Mouse (Mus musculus) macrophage (primary cell): ENCODE data around the gene Cers6. TPM values are rescaled to one million over a fixed set of nuclear protein-coding genes. Genes with fewer than 3 reads are reported as not detected.
A peak's percentile ranks its signal among the peaks of the same experiment; 100 is the strongest.

Experiments
- H3K27ac ChIP-seq: fragments of 350-480 bp; formaldehyde crosslinking; 2 replicates; pipeline ENCODE4 v1.9.0; 2021
- H3K36me3 ChIP-seq: fragments of 350-480 bp; formaldehyde crosslinking; 2 replicates; pipeline ENCODE4 v1.9.0; 2021; ENCODE audit errors: inconsistent target
- H3K4me3 ChIP-seq: fragments of 350-480 bp; formaldehyde crosslinking; 2 replicates; pipeline ENCODE4 v1.9.0; 2021; ENCODE audit errors: inconsistent target
- H3K79me2 ChIP-seq: fragments of 350-480 bp; formaldehyde crosslinking; 2 replicates; pipeline ENCODE4 v1.9.0; 2021; ENCODE audit errors: inconsistent target
- WGBS: methylation state at CpG from one replicate; pipeline ENCODE4 v1.1.7; 2026; ENCODE audit warnings: inconsistent platforms; ENCODE audit not compliant: missing documents; 5-methylcytosine and 5-hydroxymethylcytosine counted together
- polyA plus RNA-seq: library from polyadenylated mRNA; stranded (reverse); fragments of 250-400 nt; gene quantifications from 3 replicates; pipeline ENCODE4 v1.2.4, GENCODE M21; 2018; ENCODE audit warnings: inconsistent platforms

Cers6 gene
- polyA plus RNA-seq, 1 experiment from 2014 or later = 26.4 TPM

- no peak overlapping the region for H3K27ac ChIP-seq
- WGBS = 95% methylated on average over 10 of the region's 10 CpGs
- H3K79me2 ChIP-seq = peaks cover 97% of the 10 kb centered on the region
- no peaks in the 10 kb centered on the region; the same call in 1 of the 2 replicates for H3K36me3 ChIP-seq
- no peak overlapping the region for H3K4me3 ChIP-seq
Observed at GRCm38 (mm10) chr2:68895044-68895764, 34.0 kb downstream of the Cers6 start.

DNA sequence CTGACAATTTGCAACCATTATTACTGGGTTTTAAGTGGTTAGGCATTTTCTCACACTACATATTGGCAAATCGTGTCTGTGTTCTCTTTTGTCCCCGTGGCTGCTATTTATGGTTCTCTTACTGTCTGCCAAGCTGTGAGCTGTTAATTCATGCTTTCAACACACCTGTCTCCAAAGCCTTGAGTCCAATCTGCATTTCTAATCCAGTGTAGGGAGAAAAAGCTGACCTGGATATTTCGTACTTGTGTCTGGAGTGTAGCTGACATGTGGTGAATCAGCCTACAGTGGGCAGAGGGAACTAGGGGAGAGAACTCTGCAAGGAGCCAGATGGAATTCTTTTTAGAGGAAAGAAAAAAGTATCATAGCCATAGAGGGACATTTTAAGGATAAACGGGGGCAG is 35.0 kb downstream of the Cers6 start:
- WGBS = 77% methylated on average over 4 of the region's 4 CpGs
- no peaks in the 10 kb centered on the region; the same call in 1 of the 2 replicates for H3K36me3 ChIP-seq
- no peak overlapping the region for H3K27ac ChIP-seq
- H3K4me3 ChIP-seq = no peak overlapping the region
- H3K79me2 ChIP-seq = peaks cover 97% of the 10 kb centered on the region

DNA sequence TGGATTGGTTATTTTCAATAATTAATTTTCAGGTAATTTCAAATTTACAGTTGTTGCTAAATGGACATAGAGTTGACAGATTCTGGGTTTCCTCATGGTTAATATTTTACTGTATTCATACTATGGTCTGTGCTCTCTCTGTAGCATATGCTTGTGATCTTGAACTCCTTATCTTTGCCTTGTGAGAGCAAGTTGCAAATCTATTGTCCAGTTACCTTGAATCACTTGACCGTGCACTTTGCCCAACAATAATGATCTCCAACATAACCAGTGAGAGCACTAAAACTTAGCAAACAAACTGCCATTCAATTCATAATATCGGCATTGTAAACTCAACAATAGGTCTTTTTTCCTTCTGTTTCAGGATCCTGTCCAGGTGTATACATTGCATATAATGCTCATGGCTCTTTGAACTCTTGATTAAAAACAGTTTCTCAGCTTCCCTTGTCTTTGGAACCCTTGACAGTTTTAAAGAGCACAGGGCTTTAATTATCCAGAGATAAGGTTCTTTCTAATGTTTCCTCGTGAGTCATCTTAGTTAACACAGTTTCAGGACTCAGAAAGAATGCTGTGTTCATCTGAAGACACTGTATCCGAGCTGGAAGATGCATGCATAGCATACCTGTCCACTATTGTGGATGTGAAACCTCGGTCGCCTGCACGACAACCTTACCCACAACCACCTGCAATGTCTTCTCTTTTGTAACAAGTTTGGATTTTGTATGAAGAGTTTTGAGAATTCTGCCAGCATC is 38.7 kb downstream of the Cers6 start:
- peaks cover 97% of the 10 kb centered on the region for H3K79me2 ChIP-seq
- no peak overlapping the region for H3K27ac ChIP-seq
- 95% methylated on average over 6 of the region's 7 CpGs for WGBS
- H3K36me3 ChIP-seq = no peaks in the 10 kb centered on the region; the same call in 1 of the 2 replicates
- no peak overlapping the region for H3K4me3 ChIP-seq

DNA sequence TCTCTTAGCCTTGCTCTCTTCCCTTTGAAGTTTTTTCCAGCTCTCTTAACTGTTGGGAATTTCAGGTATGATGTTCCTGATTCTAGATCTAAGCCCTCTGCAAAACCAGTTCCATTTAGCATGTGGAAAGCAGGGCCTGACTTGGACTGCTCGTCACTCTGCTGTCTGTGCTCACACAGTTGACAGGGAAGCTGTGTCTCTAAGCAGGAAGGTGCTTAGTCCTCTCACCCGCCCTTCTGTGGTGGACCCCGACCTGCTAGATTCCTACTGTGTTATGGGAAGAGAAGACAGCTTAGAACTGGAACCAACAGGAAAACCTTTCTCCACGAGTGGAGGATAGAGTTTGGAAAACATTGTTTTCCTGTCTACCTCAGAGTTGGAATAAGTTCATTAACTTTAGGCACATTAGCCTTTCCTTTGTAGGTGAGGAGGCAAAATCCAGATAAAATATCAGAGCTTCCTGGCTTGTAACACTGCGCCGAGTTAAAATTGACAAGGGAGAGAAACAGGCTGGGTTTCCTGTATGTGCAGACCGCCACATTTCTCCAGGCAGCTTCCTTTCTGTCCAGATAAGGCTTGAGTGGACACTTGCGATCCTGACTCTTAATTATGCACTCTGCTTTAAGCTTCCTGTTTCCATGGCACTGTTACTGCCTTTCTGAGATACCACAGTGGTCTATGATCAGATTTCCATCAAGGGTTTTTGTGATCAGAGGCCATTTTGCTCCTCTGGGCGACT is 39.6 kb downstream of the Cers6 start:
- H3K79me2 ChIP-seq = peaks cover 97% of the 10 kb centered on the region
- no peak overlapping the region for H3K27ac ChIP-seq
- WGBS = 30% methylated on average over 9 of the region's 9 CpGs
- H3K4me3 ChIP-seq = no peak overlapping the region
- H3K36me3 ChIP-seq = no peaks in the 10 kb centered on the region

DNA sequence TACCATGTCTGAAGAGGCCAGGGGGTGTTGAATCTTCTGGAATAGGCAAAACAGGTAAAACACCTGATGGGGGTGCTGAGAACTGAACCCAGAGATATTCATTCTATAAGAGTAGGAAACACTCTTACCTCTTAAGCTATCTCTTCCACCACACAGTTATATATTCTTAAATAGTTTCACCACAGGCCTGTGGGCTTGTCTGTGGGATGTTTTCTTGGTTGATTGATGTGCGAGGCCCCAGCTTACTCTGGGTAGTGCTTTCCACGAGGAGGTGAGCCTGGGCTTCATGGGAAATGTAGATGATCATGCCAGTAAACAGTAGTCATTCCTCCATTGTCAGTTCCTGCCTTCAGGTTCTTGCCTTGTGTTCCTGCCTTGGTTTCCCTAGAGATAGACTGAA is 40.5 kb downstream of the Cers6 start:
- 61% methylated on average over 2 of the region's 2 CpGs for WGBS
- Histone ChIP-seq H3K79me2 (peaks cover 97% of the 10 kb centered on the region), H3K27ac (no peak overlapping the region), H3K4me3 (no peak overlapping the region), H3K36me3 (no peaks in the 10 kb centered on the region)

- peaks cover 97% of the 10 kb centered on the region for H3K79me2 ChIP-seq
- H3K36me3 ChIP-seq = no peaks in the 10 kb centered on the region
- H3K27ac ChIP-seq = no peak overlapping the region
- H3K4me3 ChIP-seq = no peak overlapping the region
- 95% methylated on average over 6 of the region's 6 CpGs for WGBS
Observed at GRCm38 (mm10) chr2:68902546-68902945, 41.3 kb downstream of the Cers6 start.

- Histone ChIP-seq H3K27ac (no peak overlapping the region), H3K4me3 (no peak overlapping the region)
- 58% methylated on average over 3 of the region's 3 CpGs for WGBS
Observed at GRCm38 (mm10) chr2:68906921-68907320, 45.7 kb downstream of the Cers6 start.

DNA sequence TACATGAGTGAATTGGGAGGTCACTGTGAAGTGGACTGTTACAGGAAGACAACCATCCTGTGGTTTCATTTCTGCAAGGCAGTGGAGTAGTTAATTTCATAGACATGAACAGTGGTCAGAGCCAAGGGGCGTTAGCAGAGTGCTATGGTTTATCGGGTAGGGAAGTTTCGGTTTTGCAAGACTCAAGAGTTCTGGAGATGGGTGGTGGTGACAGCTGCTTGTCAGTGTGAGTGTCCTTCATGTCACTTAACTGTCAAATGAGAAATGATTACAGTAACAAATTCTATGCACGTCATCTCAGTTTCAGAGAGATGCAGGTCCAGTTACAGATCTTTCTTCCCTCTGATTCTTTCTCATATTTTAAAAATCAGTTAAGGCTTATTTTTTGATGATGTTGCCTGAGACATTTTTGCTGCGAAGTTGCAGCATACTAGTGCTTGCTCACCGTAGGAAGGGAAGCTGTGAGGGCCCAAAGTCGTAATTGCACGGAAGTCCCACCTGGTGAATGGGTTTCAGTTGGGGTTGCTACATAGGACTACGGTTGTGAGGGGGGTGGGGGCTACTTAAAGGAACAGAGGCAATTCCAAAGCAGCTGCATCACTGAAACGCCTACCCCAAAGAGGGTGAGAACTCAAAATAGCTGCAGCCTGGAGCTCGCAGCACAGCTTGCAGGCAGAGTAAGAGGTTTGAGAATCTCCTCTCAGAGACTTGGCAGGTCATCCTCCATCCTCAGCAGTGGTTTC is 46.7 kb downstream of the Cers6 start:
- peak overlapping the region; percentile 17 for H3K4me3 ChIP-seq
- WGBS = 2% methylated on average over 11 of the region's 11 CpGs

More at GRCm38 (mm10) chr2:68906921-68907320, 45.7 kb downstream of the Cers6 start:
- Histone ChIP-seq H3K79me2 (peaks cover 100% of the 10 kb centered on the region), H3K36me3 (no peaks in the 10 kb centered on the region)

GRCm38 (mm10) chr2:68910727-68911126 is 49.5 kb downstream of the Cers6 start:
- peaks cover 98% of the 10 kb centered on the region for H3K79me2 ChIP-seq
- H3K27ac ChIP-seq = no peak overlapping the region
- no peak overlapping the region for H3K4me3 ChIP-seq
- no peaks in the 10 kb centered on the region for H3K36me3 ChIP-seq
- WGBS = 91% methylated on average over 7 of the region's 7 CpGs

More for the DNA sequence above, 46.7 kb downstream of the Cers6 start:
- H3K27ac ChIP-seq = peak overlapping the region; percentile 1; the same call in 1 of the 2 replicates
- H3K36me3 ChIP-seq = no peaks in the 10 kb centered on the region
- peaks cover 100% of the 10 kb centered on the region for H3K79me2 ChIP-seq

- H3K4me3 ChIP-seq = no peak overlapping the region
- no peaks in the 10 kb centered on the region for H3K36me3 ChIP-seq
- 90% methylated on average over 12 of the region's 12 CpGs for WGBS
- no peak overlapping the region for H3K27ac ChIP-seq
- H3K79me2 ChIP-seq = peaks cover 98% of the 10 kb centered on the region
Observed at GRCm38 (mm10) chr2:68911587-68912483, 50.6 kb downstream of the Cers6 start.

DNA sequence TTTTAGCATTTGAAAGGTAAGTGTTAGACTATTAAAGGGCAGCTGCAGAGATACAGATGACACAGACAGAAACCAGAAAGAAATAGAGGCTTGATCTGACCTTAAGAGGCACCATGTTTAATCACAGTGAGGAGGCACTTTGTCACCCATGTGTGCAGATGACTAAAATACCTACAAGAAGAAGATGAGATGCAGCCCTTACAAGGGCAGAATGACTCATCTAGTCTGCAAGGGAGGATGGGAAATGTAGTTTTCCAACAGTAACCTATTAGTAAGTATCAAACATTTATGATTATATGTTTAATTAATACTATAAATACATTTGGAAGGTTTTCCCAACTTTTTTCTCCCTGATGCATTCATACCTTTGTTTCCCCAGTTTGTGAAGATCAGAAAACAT is 54.5 kb downstream of the Cers6 start:
- H3K79me2 ChIP-seq = peaks cover 67% of the 10 kb centered on the region
- H3K4me3 ChIP-seq = no peak overlapping the region
- H3K36me3 ChIP-seq = no peaks in the 10 kb centered on the region
- no peak overlapping the region for H3K27ac ChIP-seq

GRCm38 (mm10) chr2:68916299-68916698 is 55.1 kb downstream of the Cers6 start:
- no peak overlapping the region for H3K27ac ChIP-seq
- H3K4me3 ChIP-seq = no peak overlapping the region
- H3K79me2 ChIP-seq = peaks cover 62% of the 10 kb centered on the region
- H3K36me3 ChIP-seq = no peaks in the 10 kb centered on the region
- WGBS = 60% methylated on average over 3 of the region's 3 CpGs

DNA sequence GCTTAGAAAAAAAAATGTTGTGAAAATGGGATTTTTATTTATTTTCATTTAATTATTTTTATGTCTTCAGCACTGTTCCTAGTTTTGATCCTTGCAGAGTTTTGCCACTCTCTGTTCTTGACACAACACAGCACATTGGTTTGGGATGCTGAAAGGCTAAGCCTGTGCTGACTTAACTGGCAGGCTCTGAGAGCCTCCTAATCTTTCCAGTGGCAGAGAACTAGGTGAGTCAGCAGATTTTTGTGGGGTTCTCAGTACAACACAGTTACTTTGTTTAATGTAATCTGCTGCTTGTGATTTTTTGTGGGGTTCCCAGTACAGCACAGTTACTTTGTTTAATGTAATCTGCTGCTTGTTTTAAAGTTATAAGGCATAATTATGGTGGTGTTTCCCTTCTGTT is 55.8 kb downstream of the Cers6 start:
- H3K4me3 ChIP-seq = no peak overlapping the region
- no peaks in the 10 kb centered on the region for H3K36me3 ChIP-seq
- H3K27ac ChIP-seq = no peak overlapping the region
- peaks cover 55% of the 10 kb centered on the region for H3K79me2 ChIP-seq
